Mouse (Mus musculus) cerebellum, postnatal 10 days (tissue): Measurements from ENCODE around the gene Fancc.
"Not testable (repeated sequence)": the region's sequence is repeated elsewhere in the genome, so short reads cannot be mapped to it uniquely, and the experiment has no call there.

Experiments used
- DNase-seq, 2 experiments: peaks; one replicate each; pipeline ENCODE4 v3.0.0; 2021; ENCODE audit warnings: mixed read lengths in 2 of 2

Fancc gene

GRCm38 (mm10) chr13:63416824-63417223 lies 80.3 kb downstream of the Fancc start:
- no peak for DNase-seq

GRCm38 (mm10) chr13:63412662-63413061 lies 84.4 kb downstream of the Fancc start:
- DNase-seq = peak; percentile 6 to 18

- DNase-seq = no peak
These were observed 85.6 kb downstream of the Fancc start for GRCm38 (mm10) chr13:63411310-63412022.

GRCm38 (mm10) chr13:63410578-63411298 lies 86.3 kb downstream of the Fancc start:
- no peak for DNase-seq

GRCm38 (mm10) chr13:63405151-63405550 lies 91.9 kb downstream of the Fancc start:
- DNase-seq = peak; percentile 9 to 19

GRCm38 (mm10) chr13:63404657-63405056 lies 92.4 kb downstream of the Fancc start:
- no peak for DNase-seq

- peak in 1 of 2 experiments; percentile 12 for DNase-seq
These were observed 94.3 kb downstream of the Fancc start for GRCm38 (mm10) chr13:63402823-63403222.

- no peak for DNase-seq
These were observed 97.0 kb downstream of the Fancc start for GRCm38 (mm10) chr13:63400069-63400468.

GRCm38 (mm10) chr13:63397420-63397819 lies 99.7 kb downstream of the Fancc start:
- DNase-seq = no peak

- DNase-seq = no peak
These were observed 102.6 kb downstream of the Fancc start for GRCm38 (mm10) chr13:63394304-63395063.

GRCm38 (mm10) chr13:63385234-63385633 lies 111.8 kb downstream of the Fancc start:
- DNase-seq = peak; percentile 42 to 48

- no peak for DNase-seq
These were observed 112.3 kb downstream of the Fancc start for GRCm38 (mm10) chr13:63384775-63385174.

- DNase-seq = no peak
These were observed 114.9 kb downstream of the Fancc start for GRCm38 (mm10) chr13:63382206-63382605.

- DNase-seq = no peak
These were observed 123.5 kb downstream of the Fancc start for GRCm38 (mm10) chr13:63373460-63374166.

- no peak for DNase-seq
These were observed 135.3 kb downstream of the Fancc start for GRCm38 (mm10) chr13:63361755-63362154.

GRCm38 (mm10) chr13:63360111-63360885 lies 136.8 kb downstream of the Fancc start:
- DNase-seq = no peak

GRCm38 (mm10) chr13:63359393-63359792 lies 137.7 kb downstream of the Fancc start:
- DNase-seq = no peak

GRCm38 (mm10) chr13:63356558-63356957 lies 140.5 kb downstream of the Fancc start:
- peak; percentile 82 to 85 for DNase-seq

- no peak for DNase-seq
These were observed 141.0 kb downstream of the Fancc start for GRCm38 (mm10) chr13:63356101-63356500.

- not testable (repeated sequence) for DNase-seq
These were observed 143.8 kb downstream of the Fancc start for GRCm38 (mm10) chr13:63353312-63353711.

GRCm38 (mm10) chr13:63350076-63350475 lies 147.0 kb downstream of the Fancc start:
- DNase-seq = no peak

- no peak for DNase-seq
These were observed 149.4 kb downstream of the Fancc start for GRCm38 (mm10) chr13:63347639-63348038.
